ENCODE assay signal across 8 mouse cellular contexts in the genomic region with DNA sequence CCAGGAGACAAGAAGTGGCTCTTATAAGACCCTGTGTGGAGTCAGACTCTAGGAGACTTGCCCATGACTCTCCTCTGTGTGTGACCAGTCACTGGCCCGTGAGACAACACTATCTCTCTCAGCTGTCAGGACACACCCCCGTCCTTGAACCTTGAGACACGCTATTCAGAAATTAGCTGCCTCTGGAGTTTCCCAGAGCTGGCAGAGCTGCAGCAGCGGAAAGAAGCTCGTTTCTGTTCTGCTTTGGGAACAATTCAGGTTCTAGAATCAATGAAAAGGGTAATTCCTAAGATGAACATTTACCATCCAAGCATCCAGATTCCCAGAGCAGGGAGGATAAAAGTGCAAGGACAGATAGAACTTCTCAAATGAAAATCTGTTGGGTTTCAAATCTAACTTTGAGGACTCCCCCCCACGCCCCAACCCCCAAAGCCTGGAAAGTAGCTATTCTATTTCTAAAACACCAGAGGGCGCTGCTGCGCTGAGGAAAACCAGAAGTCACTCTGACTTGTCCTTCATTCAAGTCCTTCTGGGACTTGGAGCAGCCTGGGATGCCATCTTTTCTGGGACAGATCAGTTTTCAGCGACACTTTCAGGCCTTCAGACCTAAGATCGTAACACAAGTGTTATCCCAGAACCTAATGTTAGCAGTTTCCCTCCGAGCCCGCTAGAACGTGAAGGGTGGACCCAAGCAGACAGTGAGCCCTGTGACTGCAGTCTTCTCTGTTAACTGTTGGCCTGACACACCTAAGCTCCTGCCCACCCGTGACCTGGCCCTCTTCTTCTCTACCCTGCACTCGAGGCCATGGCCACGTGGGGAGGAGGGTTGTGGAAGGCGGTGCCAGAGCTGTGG. TPM values are rescaled to one million over a fixed set of nuclear protein-coding genes. Genes with fewer than 3 reads are reported as not detected.
DNase-seq lines count a peak whose midpoint lies in the region; ATAC-seq and TF ChIP-seq lines count a peak whose summit lies in the region.

No protein-coding gene starts in this region.

- no peaks in the 10 kb centered on the region for H3K9me3 ChIP-seq in hindbrain, embryonic 11.5 days (ENCODE audit: control insufficient read depth, low read length)
- H3K9me3 ChIP-seq in hindbrain, embryonic 12.5 days (replicated peaks): no peaks in the 10 kb centered on the region
- H3K9me3 ChIP-seq in hindbrain, postnatal 0 days (ENCODE audit: low read length): no peaks in the 10 kb centered on the region

- 38% methylated on average over 17 of the region's 17 CpGs for WGBS in hindbrain, embryonic 11.5 days
- WGBS in hindbrain, embryonic 12.5 days: 35% methylated on average over 17 of the region's 17 CpGs
- WGBS in hindbrain, postnatal 0 days: 31% methylated on average over 17 of the region's 17 CpGs
- WGBS in olfactory bulb, adult 2 months: 30% methylated on average over 17 of the region's 17 CpGs
- 45% methylated on average over 17 of the region's 17 CpGs for WGBS in thymus, adult 2 months

- no peak overlapping the region for H3K9ac ChIP-seq in hindbrain, embryonic 11.5 days (ENCODE audit: low read depth, low read length)
- no peak overlapping the region for H3K9ac ChIP-seq in hindbrain, embryonic 12.5 days
- H3K9ac ChIP-seq in hindbrain, postnatal 0 days (replicated peaks; ENCODE audit: low read length): no peak overlapping the region

- peak; percentile 76 for DNase-seq in hindbrain, embryonic 11.5 days (ENCODE audit: low spot score)
- DNase-seq in adrenal gland, postnatal 25 days: peak; percentile 52
- DNase-seq in embryo, embryonic 9.5 days (ENCODE audit: extremely low spot score): peak; percentile 61
- peak; percentile 75 for DNase-seq in hindbrain, postnatal 0 days (ENCODE audit: low spot score)
- peak; percentile 61 for DNase-seq in left cerebral cortex, postnatal 4 days
- peak; percentile 44 for DNase-seq in thymus, adult 2 months

- H3K4me3 ChIP-seq in hindbrain, embryonic 11.5 days (ENCODE audit: low read depth, low read length): no peak overlapping the region
- H3K4me3 ChIP-seq in hindbrain, embryonic 12.5 days: no peak overlapping the region
- no peak overlapping the region for H3K4me3 ChIP-seq in hindbrain, postnatal 0 days (ENCODE audit: low read length)
- no peak overlapping the region for H3K4me3 ChIP-seq in olfactory bulb, adult 2 months (ENCODE audit: insufficient read depth, low read depth, low read length)
- no peak overlapping the region for H3K4me3 ChIP-seq in thymus, adult 2 months (ENCODE audit: control insufficient read depth, insufficient read depth, low read length)

- no peaks in the 10 kb centered on the region for H3K27me3 ChIP-seq in hindbrain, embryonic 11.5 days (ENCODE audit: control insufficient read depth, insufficient read depth, low read length)
- no peaks in the 10 kb centered on the region for H3K27me3 ChIP-seq in hindbrain, embryonic 12.5 days
- no peaks in the 10 kb centered on the region for H3K27me3 ChIP-seq in hindbrain, postnatal 0 days (ENCODE audit: insufficient read depth, low read length)
- no peaks in the 10 kb centered on the region for H3K27me3 ChIP-seq in thymus, adult 2 months (ENCODE audit: control insufficient read depth, insufficient read depth, low read length)

- ATAC-seq in hindbrain, embryonic 11.5 days (ENCODE audit: low FRiP score): no peak
- no peak for ATAC-seq in hindbrain, embryonic 12.5 days (ENCODE audit: low FRiP score)
- ATAC-seq in hindbrain, postnatal 0 days: peak; percentile 58; the same call in 1 of the 2 replicates

- no peak for TF ChIP-seq POLR2A in olfactory bulb, adult 2 months (IDR thresholded peaks at IDR 0.05; ENCODE audit: insufficient read depth, low read depth, low read length)
- no peak for TF ChIP-seq POLR2A in thymus, adult 2 months (IDR thresholded peaks at IDR 0.05; ENCODE audit: control insufficient read depth, extremely low read depth, insufficient read depth, low read length, poor library complexity)

- intact Hi-C loops in left cerebral cortex, postnatal 4 days (cut with DNase I): loop anchor here (10.0 kb wide), 1 partner anchor 133 kb away; a partner anchor contains a TSS

- H3K4me1 ChIP-seq in hindbrain, embryonic 11.5 days (replicated peaks; ENCODE audit: control insufficient read depth, insufficient read depth, low read length): no peaks in the 10 kb centered on the region
- 0 out of 2 replicates have a peak, but pooled peaks cover 3% of the 10 kb centered on the region for H3K4me1 ChIP-seq in hindbrain, embryonic 12.5 days
- H3K4me1 ChIP-seq in hindbrain, postnatal 0 days (ENCODE audit: insufficient read depth, low read length): no peaks in the 10 kb centered on the region
- peaks cover 5% of the 10 kb centered on the region; the same call in 1 of the 2 replicates for H3K4me1 ChIP-seq in olfactory bulb, adult 2 months (ENCODE audit: control insufficient read depth, insufficient read depth, low read length)
- no peaks in the 10 kb centered on the region for H3K4me1 ChIP-seq in thymus, adult 2 months (replicated peaks; ENCODE audit: control insufficient read depth, insufficient read depth, low read length)

- H3K4me2 ChIP-seq in hindbrain, embryonic 11.5 days (replicated peaks; ENCODE audit: low read depth, low read length): no peak overlapping the region
- H3K4me2 ChIP-seq in hindbrain, embryonic 12.5 days (replicated peaks): no peak overlapping the region
- H3K4me2 ChIP-seq in hindbrain, postnatal 0 days (ENCODE audit: low read depth, low read length): no peak overlapping the region

- no peak overlapping the region for H3K27ac ChIP-seq in hindbrain, embryonic 11.5 days (ENCODE audit: low read depth, low read length)
- no peak overlapping the region for H3K27ac ChIP-seq in hindbrain, embryonic 12.5 days
- no peak overlapping the region for H3K27ac ChIP-seq in hindbrain, postnatal 0 days
- no peak overlapping the region for H3K27ac ChIP-seq in olfactory bulb, adult 2 months (ENCODE audit: insufficient read depth, low read depth, low read length)
- no peak overlapping the region for H3K27ac ChIP-seq in thymus, adult 2 months (ENCODE audit: control insufficient read depth, insufficient read depth, low read length)

- peak; percentile 85 for TF ChIP-seq CTCF in hindbrain, postnatal 0 days (IDR thresholded peaks at IDR 0.05; ENCODE audit: low read depth)
- TF ChIP-seq CTCF in olfactory bulb, adult 2 months (IDR thresholded peaks at IDR 0.05; ENCODE audit: insufficient read depth, low read depth, low read length): 0 out of 2 replicates have a peak, but pooled peaks have one; percentile 9
- TF ChIP-seq CTCF in thymus, adult 2 months (IDR thresholded peaks at IDR 0.05; ENCODE audit: borderline replicate concordance, control insufficient read depth, extremely low read depth, insufficient read depth, low read length, poor library complexity): no peak

- H3K36me3 ChIP-seq in hindbrain, embryonic 11.5 days (ENCODE audit: control insufficient read depth, insufficient read depth, low read length): no peaks in the 10 kb centered on the region
- H3K36me3 ChIP-seq in hindbrain, embryonic 12.5 days: no peaks in the 10 kb centered on the region
- H3K36me3 ChIP-seq in hindbrain, postnatal 0 days (ENCODE audit: insufficient read depth, low read length): no peaks in the 10 kb centered on the region
- H3K36me3 ChIP-seq in thymus, adult 2 months (ENCODE audit: control insufficient read depth, insufficient read depth, low read length): no peaks in the 10 kb centered on the region

RNA-seq across cellular contexts. Expression of a gene that starts 39.9 kb away (rescaled TPM):
- polyA plus RNA-seq in hindbrain, embryonic 11.5 days (2014; fragmentation: Nextera tagmentation; extraction: Ambion mirVana): 7.8 and 8.1 TPM in 2 replicates
- 7.9 and 8.5 TPM in 2 replicates for polyA plus RNA-seq in hindbrain, embryonic 12.5 days (2016; fragmentation: Nextera tagmentation; extraction: Ambion mirVana)
- 29.0 and 39.4 TPM in 2 replicates for total RNA-seq in adrenal gland, postnatal 25 days (2021)
- total RNA-seq in hindbrain, postnatal 0 days (2014; rRNA removed): 10.3 and 19.1 TPM in 2 replicates
- 12.4 and 12.6 TPM in 2 replicates for polyA plus RNA-seq in hindbrain, postnatal 0 days (2015; fragmentation: Nextera tagmentation; extraction: Ambion mirVana)
- 10 to 100 TPM; 17.2 to 19.6 TPM for total RNA-seq in left cerebral cortex, postnatal 4 days (2021)
- not detected in 2 replicates for polyA plus RNA-seq in olfactory bulb, adult 2 months (2012; ENCODE audit: insufficient read depth, insufficient read length, low replicate concordance, missing spikeins)
- 16.4 and 18.8 TPM in 2 replicates for polyA plus RNA-seq in thymus, adult 2 months (2012; rRNA removed)

RNA-seq across cellular contexts. Expression of a gene that starts 48.8 kb away (rescaled TPM):
- polyA plus RNA-seq in hindbrain, embryonic 11.5 days (2014; fragmentation: Nextera tagmentation; extraction: Ambion mirVana): 2.4 and 2.6 TPM in 2 replicates
- polyA plus RNA-seq in hindbrain, embryonic 12.5 days (2016; fragmentation: Nextera tagmentation; extraction: Ambion mirVana): 2.1 and 3.6 TPM in 2 replicates
- total RNA-seq in adrenal gland, postnatal 25 days (2021): 5.3 and 5.9 TPM in 2 replicates
- 6.6 and 7.2 TPM in 2 replicates for total RNA-seq in hindbrain, postnatal 0 days (2014; rRNA removed)
- polyA plus RNA-seq in hindbrain, postnatal 0 days (2015; fragmentation: Nextera tagmentation; extraction: Ambion mirVana): 6.2 and 6.3 TPM in 2 replicates
- total RNA-seq in left cerebral cortex, postnatal 4 days (2021): 1 to 10 TPM; 4.1 to 5.7 TPM
- polyA plus RNA-seq in olfactory bulb, adult 2 months (2012; ENCODE audit: insufficient read depth, insufficient read length, low replicate concordance, missing spikeins): not detected in 2 replicates
- polyA plus RNA-seq in thymus, adult 2 months (2012; rRNA removed): 0.87 and 1.3 TPM in 2 replicates
